Mouse (Mus musculus) layer of hippocampus, postnatal 10 days (tissue): ENCODE results near the gene Ralgapb. TPM values are rescaled to one million over a fixed set of nuclear protein-coding genes. Genes with fewer than 3 reads are reported as not detected.
A peak's percentile ranks its signal among the peaks of the same experiment; 100 is the strongest.

ENCODE experiments used
- DNase-seq, 2 experiments: peaks; one replicate each; pipeline ENCODE4 v3.0.0; 2021; ENCODE audit warnings: low spot score in 2 of 2
- total RNA-seq, 2 experiments: library from RNA; stranded (reverse); gene quantifications; 2 replicates each; pipeline ENCODE4 v1.2.3; 2021

Ralgapb gene
- total RNA-seq, 2 experiments from 2014 or later: 73.8 to 82.2 TPM

DNA sequence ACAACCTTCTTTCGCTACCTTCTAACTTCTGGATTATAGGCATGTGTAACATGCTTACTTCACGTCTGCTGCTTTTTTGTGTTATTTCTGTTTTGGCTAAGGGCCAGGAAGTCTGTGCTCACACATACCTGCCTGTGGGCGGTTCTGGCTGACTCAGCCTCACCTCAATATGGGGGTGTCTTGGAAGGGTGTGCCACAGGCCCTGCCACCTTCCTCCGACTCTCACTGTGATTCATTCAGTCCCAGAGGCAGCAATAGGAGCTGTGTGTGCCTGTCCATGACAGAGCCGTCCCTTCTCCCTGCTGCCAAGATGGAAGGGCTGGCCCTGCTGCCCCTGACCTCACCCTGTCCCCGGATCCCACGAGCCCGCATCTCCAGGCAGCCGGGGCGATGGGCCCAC, 102.9 kb downstream of the Ralgapb start, which contains the start of gene Arhgap40:
TSS of gene Arhgap40 (plus strand) at position 269 of the 400 bp plus-strand sequence.
- DNase-seq: no peak

DNA sequence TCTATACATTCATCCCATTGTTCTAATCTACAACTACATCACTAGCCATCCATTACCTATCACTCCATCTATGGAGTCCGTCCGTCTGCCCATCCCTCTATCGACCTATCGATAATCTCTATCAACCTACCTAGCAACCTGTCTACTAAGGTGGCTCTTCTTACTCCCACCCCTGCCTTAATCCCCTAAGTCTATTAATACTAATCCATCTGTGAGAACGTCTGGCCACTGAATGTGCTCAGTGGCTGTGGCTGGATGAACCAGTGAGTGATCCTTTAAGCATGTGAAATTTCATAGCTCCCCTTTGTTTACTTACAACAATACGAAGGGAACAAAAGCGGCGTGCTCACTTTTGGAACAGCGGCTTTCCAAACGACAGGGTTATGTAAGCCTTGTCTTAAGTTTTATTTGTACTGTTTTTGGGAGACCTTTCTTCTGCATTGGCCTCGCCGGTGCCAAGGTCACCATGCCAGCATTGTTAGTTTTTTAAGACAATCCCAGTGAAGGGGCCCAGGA, 104.2 kb downstream of the Ralgapb start:
- DNase-seq: no peak

DNA sequence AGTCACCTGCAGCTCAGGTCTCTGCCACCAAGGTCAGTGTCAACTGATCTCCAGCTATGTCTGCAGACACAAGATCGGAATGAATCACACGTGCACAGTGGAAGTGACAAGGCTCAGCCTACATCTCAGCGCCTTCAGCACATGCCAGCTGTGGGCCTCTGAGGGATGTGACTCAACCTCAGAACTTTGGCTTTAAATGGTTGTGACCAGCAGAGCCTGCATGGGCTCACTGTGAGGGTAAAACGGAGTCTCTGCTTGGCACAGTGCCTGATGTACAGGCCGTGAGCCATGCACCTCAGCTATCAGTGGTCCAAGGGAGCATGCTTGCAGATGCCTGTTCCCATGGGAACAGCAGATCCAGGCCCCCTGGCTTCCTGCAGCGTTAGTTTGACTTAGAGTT, 108.9 kb downstream of the Ralgapb start:
- no peak for DNase-seq

DNA sequence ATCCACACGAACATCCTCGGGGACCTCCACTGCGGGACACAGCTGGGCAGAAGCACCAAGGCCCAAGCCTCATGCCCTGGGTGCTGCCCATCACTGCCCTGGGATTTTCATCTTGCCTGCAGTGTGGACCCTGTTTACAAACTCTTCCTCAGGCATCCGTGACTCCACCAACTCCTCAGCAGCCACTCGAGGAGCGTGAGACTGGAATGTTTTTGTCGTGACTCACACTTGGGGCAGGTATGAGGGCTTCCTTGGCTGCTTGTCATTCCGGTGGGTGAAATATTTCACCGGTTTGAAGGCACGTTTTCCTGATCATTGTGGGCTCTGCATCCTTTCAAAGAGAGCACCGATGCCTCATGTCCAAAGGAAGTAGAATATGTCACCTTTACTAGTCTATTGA, 109.4 kb downstream of the Ralgapb start:
- DNase-seq: no peak

DNA sequence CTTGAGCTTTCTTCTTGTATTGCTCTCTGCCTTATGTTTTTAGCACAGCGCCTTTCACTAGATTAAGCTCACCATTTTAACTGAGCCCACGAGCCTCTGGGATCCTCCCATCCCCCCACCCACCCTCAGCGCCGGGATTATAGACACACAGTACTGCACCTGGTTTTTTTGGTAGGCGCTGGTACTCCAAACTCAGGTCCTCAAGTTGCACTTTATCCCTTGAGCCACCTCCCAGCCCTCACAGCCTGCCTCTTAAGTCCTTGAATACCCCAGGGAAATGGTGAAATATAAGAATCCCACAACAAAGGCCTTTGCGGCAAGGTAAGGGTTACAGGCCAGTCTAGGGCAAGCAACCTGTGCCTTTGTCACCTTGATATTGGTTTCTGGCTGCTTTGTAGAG, 110.2 kb downstream of the Ralgapb start:
- no peak for DNase-seq

DNA sequence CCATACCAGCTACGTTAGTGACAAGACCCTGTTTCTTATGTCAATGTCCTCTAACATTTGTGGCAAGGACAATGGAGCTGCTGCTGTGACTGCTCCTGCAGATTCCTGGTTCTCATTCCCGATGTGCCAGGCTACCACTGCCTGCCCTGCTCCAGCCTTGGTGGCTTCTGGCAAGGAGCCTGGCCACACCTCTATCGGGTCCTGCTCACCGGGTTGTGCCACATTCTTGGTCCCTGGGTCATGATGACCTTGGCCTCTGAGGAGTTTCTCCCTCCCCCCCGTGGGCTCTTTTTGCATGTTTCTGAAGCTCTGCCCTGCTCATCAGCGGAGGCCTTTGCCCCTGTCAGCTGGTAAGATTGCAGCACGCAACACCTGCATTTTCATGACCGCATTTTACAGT, 113.4 kb downstream of the Ralgapb start:
- DNase-seq: no peak

DNA sequence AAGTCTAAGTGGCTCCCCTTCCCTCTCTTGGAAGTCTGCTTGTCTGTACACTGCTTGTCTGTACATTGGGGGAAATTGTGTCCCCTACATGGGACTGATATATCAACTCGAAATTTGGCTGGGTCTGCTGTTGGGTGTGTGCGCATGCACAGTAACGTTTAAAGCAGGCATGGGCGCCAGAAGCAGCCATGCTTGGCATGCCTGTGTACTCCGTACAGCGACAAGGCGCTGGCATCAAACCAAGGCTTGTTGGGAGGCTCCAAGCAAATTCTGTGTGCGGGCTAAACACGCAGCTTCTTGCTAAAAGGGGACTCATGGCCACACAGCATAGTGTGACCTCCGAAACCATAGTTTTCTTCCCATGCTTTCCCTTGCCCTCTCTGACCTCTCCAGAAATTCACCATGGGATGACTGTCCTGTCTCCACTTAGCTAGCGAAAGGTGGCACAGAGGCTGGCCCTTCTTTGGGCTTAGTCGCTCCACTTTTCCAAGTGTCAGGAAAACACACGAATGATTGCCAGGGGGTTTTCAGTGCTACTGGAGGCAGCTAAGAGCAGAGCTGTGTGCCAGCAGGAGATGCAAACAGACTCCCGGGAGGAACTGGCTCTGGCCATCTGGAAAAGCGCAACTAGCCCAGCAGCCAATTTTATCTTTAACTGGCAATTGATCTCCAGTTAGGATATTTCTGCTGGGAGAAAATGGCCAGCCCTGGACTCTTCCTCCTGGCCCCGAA, 114.6 kb downstream of the Ralgapb start:
- peak; percentile 24 to 37 for DNase-seq

DNA sequence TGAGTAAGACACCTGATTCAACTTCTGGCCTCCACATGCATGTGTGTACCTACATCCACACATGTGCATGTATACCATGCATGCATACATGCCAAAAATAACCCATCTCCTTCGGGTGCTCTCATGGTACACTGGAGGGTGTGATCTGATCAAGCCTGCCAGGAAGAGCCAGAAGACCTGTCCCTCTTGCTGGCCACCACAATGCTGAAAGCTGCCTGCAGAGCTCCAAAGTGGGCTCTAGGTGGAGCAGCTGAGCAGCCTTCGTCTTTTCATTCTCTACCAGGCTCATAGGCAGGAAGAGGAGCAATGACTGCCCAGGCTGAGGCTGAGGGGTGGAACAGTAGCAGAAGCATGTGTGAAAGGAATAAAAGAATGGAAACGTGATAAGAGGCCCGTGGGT, 124.4 kb downstream of the Ralgapb start:
- peak; percentile 75 to 80 for DNase-seq

DNA sequence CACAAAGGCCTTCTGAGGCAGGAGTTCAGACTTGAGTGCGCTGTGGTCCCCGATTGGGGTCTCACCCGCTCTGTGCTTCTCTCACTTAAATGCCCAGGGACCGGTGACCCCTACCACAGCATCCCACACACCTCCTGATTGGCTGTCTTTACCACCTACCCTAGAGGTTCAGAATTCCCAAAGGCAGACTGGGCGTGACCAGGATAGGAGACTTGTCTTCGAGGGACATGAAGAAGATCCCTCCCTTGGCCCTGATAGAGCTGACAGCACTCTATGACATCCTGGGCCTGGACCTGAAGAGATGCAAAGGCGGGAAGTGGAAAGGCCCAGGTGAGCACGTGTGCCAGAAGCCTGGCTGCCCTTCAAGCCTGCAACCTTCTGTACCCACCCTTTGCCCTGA, 124.9 kb downstream of the Ralgapb start:
- DNase-seq: no peak

DNA sequence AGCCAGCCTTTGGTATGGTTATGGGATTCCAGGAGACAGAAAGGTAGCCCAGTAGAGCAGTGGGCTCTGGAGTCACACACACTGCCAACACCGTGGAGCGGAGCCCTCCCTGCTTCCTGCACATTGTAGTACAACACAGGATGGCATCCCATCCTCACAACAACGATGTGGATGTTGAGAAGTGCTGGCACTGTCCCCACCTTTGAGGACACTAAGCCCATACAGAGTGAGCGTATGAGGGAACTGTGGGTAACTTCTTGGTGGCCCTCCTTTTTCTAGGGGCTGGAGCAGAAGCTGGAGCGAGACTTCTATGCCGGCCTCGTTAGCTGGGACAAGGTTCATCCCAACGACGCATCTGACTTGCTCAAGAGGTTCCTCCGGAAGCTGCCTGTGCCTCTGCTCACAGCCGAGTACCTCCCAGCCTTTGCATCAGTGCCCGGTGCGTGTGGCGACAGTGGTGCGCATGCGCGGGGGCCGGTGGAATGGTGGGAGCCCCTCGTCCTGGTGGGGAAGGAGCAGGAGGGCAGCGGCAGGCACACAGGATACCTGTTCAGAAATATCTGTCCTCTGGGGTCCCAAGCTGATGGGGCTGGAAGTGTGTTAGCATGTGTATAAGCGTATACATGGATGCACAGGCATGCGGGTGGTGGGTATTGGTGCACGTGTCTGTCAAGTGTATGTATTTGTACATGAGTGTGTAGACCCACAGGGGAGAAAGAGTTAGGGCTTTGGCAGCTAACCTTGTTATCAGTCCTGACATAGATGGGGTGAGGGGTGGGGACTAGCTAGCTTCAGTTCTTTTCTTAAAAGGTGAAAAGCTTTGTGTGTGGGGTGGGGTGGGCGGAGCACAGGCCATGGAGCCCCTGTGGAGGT, 130.0 kb downstream of the Ralgapb start:
- no peak for DNase-seq

DNA sequence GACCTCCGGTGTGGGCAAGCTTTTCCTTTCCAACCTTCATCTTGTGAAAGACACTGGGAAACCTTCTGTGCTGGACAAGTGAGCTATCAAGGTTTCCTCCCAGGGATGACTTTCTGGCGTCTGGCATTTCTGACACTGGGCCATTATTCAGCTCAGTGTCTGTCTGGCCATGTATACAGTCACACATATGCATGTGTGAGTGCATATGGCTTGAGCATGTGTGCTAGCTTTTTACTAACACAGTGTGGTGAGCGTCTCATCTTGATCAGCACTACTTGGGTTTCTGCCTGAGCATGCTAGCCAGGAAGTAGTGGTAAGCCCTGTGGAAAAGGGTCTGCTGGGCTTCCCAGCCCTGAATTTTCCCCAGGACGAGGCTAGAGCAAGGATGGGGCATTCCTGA, 131.6 kb downstream of the Ralgapb start:
- DNase-seq: no peak

DNA sequence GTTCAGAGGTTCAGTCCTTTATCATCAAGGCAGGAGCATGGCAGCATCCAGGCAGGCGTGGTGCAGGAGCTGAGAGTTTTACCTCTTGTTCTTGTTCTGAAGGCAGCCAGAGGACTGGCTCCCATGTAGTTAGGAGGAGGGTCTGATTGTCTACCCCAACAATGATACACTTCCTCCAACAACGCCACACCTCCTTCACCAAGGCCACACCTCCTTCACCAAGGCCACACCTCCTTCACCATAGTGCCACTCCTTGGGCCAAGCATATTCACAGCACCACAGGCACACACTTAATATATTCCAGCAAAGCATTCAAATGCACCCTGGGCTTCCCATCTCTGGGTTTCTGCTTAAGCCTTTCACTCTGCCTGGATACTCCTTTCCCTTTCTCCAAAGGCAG, 135.6 kb downstream of the Ralgapb start:
- no peak for DNase-seq

DNA sequence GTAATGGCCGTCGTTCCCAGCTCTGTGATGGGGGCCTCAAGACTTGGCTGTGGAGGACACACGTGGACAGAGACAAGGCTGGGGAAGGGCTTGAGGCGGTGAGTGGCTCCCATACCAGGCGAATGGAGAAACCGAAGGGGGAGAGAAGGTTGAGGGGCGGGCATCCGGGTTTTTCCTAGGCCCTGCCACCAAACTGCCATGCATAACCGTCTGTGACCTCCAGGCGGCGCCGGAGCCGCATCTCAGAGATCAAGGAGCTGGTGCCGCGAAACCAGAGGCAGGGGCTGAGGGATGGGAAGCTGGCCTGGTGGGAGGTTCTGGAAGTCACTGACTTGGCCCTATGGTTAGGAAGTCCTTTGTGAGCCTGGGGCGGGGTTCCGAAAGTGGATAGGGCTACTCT, 137.1 kb downstream of the Ralgapb start:
- peak; percentile 86 to 89 for DNase-seq

Other genes starting within 250 kb of the Ralgapb start
- gene D630003M21Rik, start 180.6 kb upstream of the Ralgapb start, total RNA-seq: 1 to 10 TPM; 4.3 to 4.4 TPM
- gene Bpi, start 151.8 kb upstream of the Ralgapb start, total RNA-seq: not detected
- 1 to 10 TPM; 2.6 to 4.3 TPM for gene Lbp, start 103.4 kb upstream of the Ralgapb start, total RNA-seq
- 100 to 1,000 TPM; 459 to 580 TPM for gene Snhg11, start 34.2 kb upstream of the Ralgapb start, total RNA-seq
- gene Adig, start 92.8 kb downstream of the Ralgapb start, total RNA-seq: not detected
- under 1 TPM in 1 of 2 experiments, not detected in 1; 0.38 TPM for gene Arhgap40, start 102.9 kb downstream of the Ralgapb start, total RNA-seq
- gene Slc32a1, start 200.9 kb downstream of the Ralgapb start, total RNA-seq: 10 to 100 TPM; 60.0 to 68.6 TPM
- gene Actr5, start 215.0 kb downstream of the Ralgapb start, total RNA-seq: 10 to 100 TPM; 10.3 to 11.9 TPM